Mouse (Mus musculus): ENCODE data around the gene Pja2. TPM values are rescaled to one million over a fixed set of nuclear protein-coding genes. Genes with fewer than 3 reads are reported as not detected.
A peak's percentile ranks its signal among the peaks of the same experiment; 100 is the strongest.

Pja2 gene
- polyA plus RNA-seq, 1 experiment from 2014 or later = 38.4 TPM

GRCm38 (mm10) chr17:64341698-64342097 is 10.0 kb upstream of the Pja2 start:
- ATAC-seq (replicated peaks; ENCODE audit: low FRiP score) = no peak
- 51% methylated on average over 7 of the region's 7 CpGs for WGBS

DNA sequence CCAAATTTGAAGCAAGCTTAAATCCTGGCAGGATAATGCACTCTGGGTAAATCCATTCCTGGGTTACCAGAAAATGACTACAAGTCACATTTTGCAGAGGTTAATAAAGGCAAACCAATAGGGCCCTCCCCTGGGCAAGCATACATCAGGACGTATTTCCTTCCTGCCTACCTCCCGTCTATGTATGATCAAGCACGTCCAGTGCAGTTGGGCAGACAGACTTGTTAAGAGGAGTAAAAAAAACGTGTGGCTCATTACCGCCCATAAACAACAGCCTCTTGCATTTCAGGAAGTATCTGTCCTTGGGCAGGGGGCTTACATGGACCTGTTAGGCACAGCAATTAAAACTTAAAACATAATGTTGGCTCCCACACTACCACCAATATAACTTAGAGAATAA is 8.0 kb upstream of the Pja2 start:
- Histone ChIP-seq H3K4me1 (replicated peaks; ENCODE audit: control insufficient read depth, insufficient read depth, low read length) (no peaks in the 10 kb centered on the region), H3K27me3 (replicated peaks; ENCODE audit: control insufficient read depth, insufficient read depth, low read length) (no peaks in the 10 kb centered on the region), H3K27ac (ENCODE audit: low read depth, low read length) (no peak overlapping the region), H3K4me3 (ENCODE audit: low read depth, low read length) (no peak overlapping the region), H3K36me3 (ENCODE audit: control insufficient read depth, insufficient read depth, low read length) (no peaks in the 10 kb centered on the region), H3K9ac (ENCODE audit: low read depth, low read length) (no peak overlapping the region), H3K9me3 (ENCODE audit: control insufficient read depth, low read length) (no peaks in the 10 kb centered on the region), H3K4me2 (no peak overlapping the region)
- ATAC-seq (replicated peaks; ENCODE audit: low FRiP score) (no peak), DNase-seq (ENCODE audit: low spot score) (no peak)
- whole genome bisulfite sequencing = 50% methylated on average over 5 of the region's 5 CpGs

More at GRCm38 (mm10) chr17:64341698-64342097, 10.0 kb upstream of the Pja2 start:
- no peak for DNase-seq (ENCODE audit: low spot score)
- Histone ChIP-seq H3K27me3 (replicated peaks; ENCODE audit: control insufficient read depth, insufficient read depth, low read length) (no peaks in the 10 kb centered on the region), H3K9ac (ENCODE audit: low read depth, low read length) (no peak overlapping the region), H3K9me3 (ENCODE audit: control insufficient read depth, low read length) (no peaks in the 10 kb centered on the region), H3K4me3 (ENCODE audit: low read depth, low read length) (no peak overlapping the region), H3K27ac (ENCODE audit: low read depth, low read length) (no peak overlapping the region), H3K4me2 (no peak overlapping the region), H3K36me3 (ENCODE audit: control insufficient read depth, insufficient read depth, low read length) (no peaks in the 10 kb centered on the region), H3K4me1 (replicated peaks; ENCODE audit: control insufficient read depth, insufficient read depth, low read length) (no peaks in the 10 kb centered on the region)

DNA sequence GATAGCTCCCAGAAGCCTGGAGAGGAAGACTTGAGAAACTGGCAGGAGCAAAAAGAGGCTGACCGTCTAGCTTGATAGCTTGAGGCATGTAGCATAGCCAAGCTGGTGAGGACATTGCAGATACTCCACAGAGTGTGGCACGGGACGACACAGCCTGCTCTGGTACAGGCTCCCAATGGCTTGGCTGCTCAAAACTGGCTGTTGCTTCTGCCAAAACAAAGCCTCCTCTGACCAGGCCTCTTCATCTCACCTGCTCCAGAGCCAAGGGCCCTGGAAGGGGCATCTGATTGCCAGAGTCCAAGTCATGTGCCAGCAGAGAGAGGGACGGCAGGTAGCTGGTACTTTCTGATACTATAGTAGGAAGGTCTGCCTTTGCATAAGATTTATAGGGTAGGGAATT is 5.5 kb upstream of the Pja2 start:
- 76% methylated on average over 4 of the region's 4 CpGs for WGBS
- no peaks in the 10 kb centered on the region for H3K36me3 ChIP-seq (ENCODE audit: control insufficient read depth, insufficient read depth, low read length)
- DNase-seq (ENCODE audit: low spot score) = no peak

GRCm38 (mm10) chr17:64333956-64334355 is 2.2 kb upstream of the Pja2 start:
- Histone ChIP-seq H3K27ac (ENCODE audit: low read depth, low read length) (no peak overlapping the region), H3K9me3 (ENCODE audit: control insufficient read depth, low read length) (no peaks in the 10 kb centered on the region), H3K9ac (ENCODE audit: low read depth, low read length) (no peak overlapping the region), H3K36me3 (ENCODE audit: control insufficient read depth, insufficient read depth, low read length) (no peaks in the 10 kb centered on the region), H3K4me1 (replicated peaks; ENCODE audit: control insufficient read depth, insufficient read depth, low read length) (peaks cover 2% of the 10 kb centered on the region), H3K27me3 (replicated peaks; ENCODE audit: control insufficient read depth, insufficient read depth, low read length) (no peaks in the 10 kb centered on the region), H3K4me2 (no peak overlapping the region), H3K4me3 (ENCODE audit: low read depth, low read length) (no peak overlapping the region)
- WGBS = 83% methylated on average over 4 of the region's 4 CpGs
- DNase-seq (ENCODE audit: low spot score) = no peak
- ATAC-seq (replicated peaks; ENCODE audit: low FRiP score) = no peak

More for the DNA sequence above, 5.5 kb upstream of the Pja2 start:
- no peak overlapping the region for H3K4me2 ChIP-seq
- no peak for ATAC-seq (replicated peaks; ENCODE audit: low FRiP score)
- H3K4me3 ChIP-seq (ENCODE audit: low read depth, low read length) = no peak overlapping the region
- H3K9me3 ChIP-seq (ENCODE audit: control insufficient read depth, low read length) = no peaks in the 10 kb centered on the region
- no peak overlapping the region for H3K9ac ChIP-seq (ENCODE audit: low read depth, low read length)
- H3K27ac ChIP-seq (ENCODE audit: low read depth, low read length) = no peak overlapping the region
- no peaks in the 10 kb centered on the region for H3K27me3 ChIP-seq (replicated peaks; ENCODE audit: control insufficient read depth, insufficient read depth, low read length)
- no peaks in the 10 kb centered on the region for H3K4me1 ChIP-seq (replicated peaks; ENCODE audit: control insufficient read depth, insufficient read depth, low read length)

DNA sequence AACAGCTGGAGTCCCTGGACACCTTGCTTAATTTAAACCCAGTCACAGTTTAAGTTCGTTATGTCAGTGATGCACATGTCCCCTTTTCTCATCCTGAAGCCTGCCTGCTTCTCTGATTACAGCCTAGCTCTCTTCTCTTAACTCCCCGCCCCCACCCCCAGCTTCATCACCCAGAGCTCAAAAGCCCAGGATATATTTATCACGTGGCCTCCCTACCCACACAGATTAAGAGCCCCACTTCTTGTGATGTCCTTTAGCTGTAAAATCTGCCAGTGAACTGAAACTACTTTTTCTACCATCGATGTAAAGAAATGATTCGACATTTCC is 1.0 kb upstream of the Pja2 start:
- Histone ChIP-seq H3K9me3 (ENCODE audit: control insufficient read depth, low read length) (no peaks in the 10 kb centered on the region), H3K4me1 (replicated peaks; ENCODE audit: control insufficient read depth, insufficient read depth, low read length) (peaks cover 2% of the 10 kb centered on the region), H3K36me3 (ENCODE audit: control insufficient read depth, insufficient read depth, low read length) (no peaks in the 10 kb centered on the region), H3K4me2 (peak overlapping the region; percentile 92), H3K27ac (ENCODE audit: low read depth, low read length) (peak overlapping the region; percentile 67; the same call in 1 of the 2 replicates), H3K27me3 (replicated peaks; ENCODE audit: control insufficient read depth, insufficient read depth, low read length) (no peaks in the 10 kb centered on the region), H3K9ac (ENCODE audit: low read depth, low read length) (peak overlapping the region; percentile 60), H3K4me3 (ENCODE audit: low read depth, low read length) (peak overlapping the region; percentile 56)
- no peak for ATAC-seq (replicated peaks; ENCODE audit: low FRiP score)
- DNase-seq (ENCODE audit: low spot score) = no peak
- WGBS = 21% methylated on average over 5 of the region's 5 CpGs

DNA sequence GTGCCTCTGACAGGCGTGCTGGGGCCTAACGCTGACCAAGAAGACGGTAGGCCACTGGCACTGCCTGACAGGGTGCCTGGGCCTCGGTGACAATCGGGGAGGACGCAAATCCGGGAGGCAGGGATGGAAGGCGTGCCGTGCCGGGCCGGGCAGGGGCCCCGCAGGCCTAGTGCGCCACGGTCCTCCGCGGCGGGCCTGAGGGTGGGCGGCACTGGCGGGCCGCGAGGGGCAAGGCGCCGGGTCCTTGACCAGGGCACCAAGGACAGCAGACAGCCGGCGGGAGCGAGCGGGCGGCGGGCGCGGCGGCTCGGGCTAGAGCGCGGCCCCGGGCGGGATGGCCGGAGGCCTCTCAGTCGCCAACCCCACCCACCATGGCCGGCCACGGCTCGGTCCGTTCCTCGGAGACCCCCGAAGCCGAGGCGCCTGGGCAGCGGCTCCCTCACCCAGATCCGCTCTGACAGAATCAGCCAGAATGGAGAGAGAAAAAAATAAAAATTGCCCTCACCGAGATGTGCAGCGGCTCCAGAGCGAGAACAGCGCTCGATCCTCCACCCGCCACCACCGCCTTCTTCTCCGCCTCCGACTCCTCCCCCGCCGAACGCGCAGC is 322 bp downstream of the Pja2 start:
- Histone ChIP-seq H3K4me2 (peak overlapping the region; percentile 67), H3K9me3 (ENCODE audit: control insufficient read depth, low read length) (no peaks in the 10 kb centered on the region), H3K27me3 (replicated peaks; ENCODE audit: control insufficient read depth, insufficient read depth, low read length) (no peaks in the 10 kb centered on the region), H3K27ac (ENCODE audit: low read depth, low read length) (peak overlapping the region; percentile 96), H3K9ac (ENCODE audit: low read depth, low read length) (peak overlapping the region; percentile 90), H3K36me3 (ENCODE audit: control insufficient read depth, insufficient read depth, low read length) (no peaks in the 10 kb centered on the region), H3K4me1 (replicated peaks; ENCODE audit: control insufficient read depth, insufficient read depth, low read length) (peaks cover 2% of the 10 kb centered on the region), H3K4me3 (ENCODE audit: low read depth, low read length) (peak overlapping the region; percentile 98)
- ATAC-seq (replicated peaks; ENCODE audit: low FRiP score) (peak; percentile 44), DNase-seq (ENCODE audit: low spot score) (no peak)
- WGBS = under 1% methylated on average over 54 of the region's 62 CpGs

- peak overlapping the region; percentile 90 for H3K9ac ChIP-seq (ENCODE audit: low read depth, low read length)
- peak overlapping the region; percentile 98 for H3K4me3 ChIP-seq (ENCODE audit: low read depth, low read length)
- 21% methylated on average over 8 of the region's 8 CpGs for WGBS
- H3K4me1 ChIP-seq (replicated peaks; ENCODE audit: control insufficient read depth, insufficient read depth, low read length) = peaks cover 2% of the 10 kb centered on the region
- ATAC-seq (replicated peaks; ENCODE audit: low FRiP score) (no peak), DNase-seq (ENCODE audit: low spot score) (no peak)
- H3K36me3 ChIP-seq (ENCODE audit: control insufficient read depth, insufficient read depth, low read length) = no peaks in the 10 kb centered on the region
- peak overlapping the region; percentile 67 for H3K4me2 ChIP-seq
- no peaks in the 10 kb centered on the region for H3K27me3 ChIP-seq (replicated peaks; ENCODE audit: control insufficient read depth, insufficient read depth, low read length)
- H3K9me3 ChIP-seq (ENCODE audit: control insufficient read depth, low read length) = no peaks in the 10 kb centered on the region
- peak overlapping the region; percentile 96 for H3K27ac ChIP-seq (ENCODE audit: low read depth, low read length)
Measured at GRCm38 (mm10) chr17:64330885-64331284, 831 bp downstream of the Pja2 start.

GRCm38 (mm10) chr17:64324556-64324955 is 7.2 kb downstream of the Pja2 start:
- Histone ChIP-seq H3K4me3 (ENCODE audit: low read depth, low read length) (no peak overlapping the region), H3K36me3 (ENCODE audit: control insufficient read depth, insufficient read depth, low read length) (no peaks in the 10 kb centered on the region; the same call in 1 of the 2 replicates), H3K4me2 (no peak overlapping the region), H3K27me3 (replicated peaks; ENCODE audit: control insufficient read depth, insufficient read depth, low read length) (no peaks in the 10 kb centered on the region), H3K4me1 (replicated peaks; ENCODE audit: control insufficient read depth, insufficient read depth, low read length) (no peaks in the 10 kb centered on the region; the same call in 1 of the 2 replicates), H3K9ac (ENCODE audit: low read depth, low read length) (no peak overlapping the region), H3K27ac (ENCODE audit: low read depth, low read length) (no peak overlapping the region), H3K9me3 (ENCODE audit: control insufficient read depth, low read length) (no peaks in the 10 kb centered on the region)
- WGBS = 82% methylated on average over 2 of the region's 2 CpGs
- DNase-seq (ENCODE audit: low spot score) (no peak), ATAC-seq (replicated peaks; ENCODE audit: low FRiP score) (no peak)

DNA sequence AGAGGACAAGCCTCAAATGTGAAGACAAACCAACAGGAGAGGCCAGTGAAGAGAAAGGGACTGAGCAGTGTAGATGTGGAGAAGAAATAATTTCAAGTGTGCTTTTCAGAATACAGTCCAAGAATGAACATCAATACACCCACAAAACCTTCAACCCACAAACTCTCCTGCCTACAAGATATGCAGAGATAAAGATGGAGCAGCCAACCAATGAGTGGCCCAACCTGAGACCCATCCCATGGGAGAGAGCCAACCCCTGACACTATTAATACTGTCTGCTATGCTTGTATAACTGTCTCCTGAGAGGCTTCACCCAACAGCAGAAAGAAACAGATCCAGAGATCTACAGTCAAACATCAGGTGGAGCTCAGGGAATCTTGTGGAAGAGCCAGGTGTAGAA is 16.3 kb downstream of the Pja2 start:
- Histone ChIP-seq H3K4me1 (replicated peaks; ENCODE audit: control insufficient read depth, insufficient read depth, low read length) (peaks cover 6% of the 10 kb centered on the region; the same call in 1 of the 2 replicates), H3K4me3 (ENCODE audit: low read depth, low read length) (no peak overlapping the region), H3K27me3 (replicated peaks; ENCODE audit: control insufficient read depth, insufficient read depth, low read length) (no peaks in the 10 kb centered on the region), H3K9ac (ENCODE audit: low read depth, low read length) (no peak overlapping the region), H3K36me3 (ENCODE audit: control insufficient read depth, insufficient read depth, low read length) (peaks cover 6% of the 10 kb centered on the region; the same call in 1 of the 2 replicates), H3K9me3 (ENCODE audit: control insufficient read depth, low read length) (no peaks in the 10 kb centered on the region), H3K4me2 (no peak overlapping the region), H3K27ac (ENCODE audit: low read depth, low read length) (no peak overlapping the region)
- DNase-seq (ENCODE audit: low spot score) = no peak
- ATAC-seq (replicated peaks; ENCODE audit: low FRiP score) = no peak
